Mouse (Mus musculus): Measurements from ENCODE around the gene Lcor. TPM values are rescaled to one million over a fixed set of nuclear protein-coding genes. Genes with fewer than 3 reads are reported as not detected.
A peak's percentile ranks its signal among the peaks of the same experiment; 100 is the strongest.

The Lcor gene
- polyA plus RNA-seq (2015; fragmentation: Nextera tagmentation; extraction: Ambion mirVana) = 9.2 and 11.0 TPM in 2 replicates

DNA sequence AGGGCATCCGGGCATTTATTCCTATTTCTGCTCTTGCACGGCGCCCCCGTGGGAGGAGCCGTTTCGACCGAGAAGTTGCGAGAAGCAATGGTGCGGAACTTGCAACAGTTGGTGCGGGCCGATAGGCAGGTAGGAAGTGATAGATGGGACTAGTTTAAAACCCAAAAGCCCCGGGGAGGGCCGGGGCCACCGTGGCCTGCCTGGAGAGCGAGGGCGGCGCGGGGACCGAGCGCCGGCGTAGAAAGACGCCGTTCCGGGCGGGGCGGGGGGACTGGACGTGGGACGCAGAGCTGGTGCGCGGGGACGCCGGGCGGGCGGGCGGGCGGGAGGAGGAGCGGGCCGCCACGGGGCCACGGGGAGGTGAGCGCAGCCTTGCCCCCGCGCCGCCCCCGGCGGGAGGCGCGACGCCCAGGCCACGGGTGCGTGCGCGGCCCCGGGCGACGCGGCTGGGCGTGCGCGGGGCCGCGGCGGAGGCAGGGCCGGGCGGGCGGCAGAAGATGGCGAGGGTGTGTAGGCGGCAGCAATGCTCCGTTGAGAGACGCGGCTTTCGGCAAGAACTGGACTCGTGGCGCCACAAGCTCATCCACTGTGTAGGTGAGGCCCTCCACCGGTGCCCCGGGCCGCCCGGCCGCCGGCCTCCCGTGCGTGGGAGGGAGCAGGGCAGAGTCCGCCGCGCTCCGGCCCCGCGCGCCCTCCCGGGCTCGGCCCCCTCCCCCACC, at the start of gene Lcor:
Lcor (plus strand) TSS at position 448 of the 719 bp plus-strand sequence.
- peak within 1 kb of the TSS; percentile 99 for H3K27ac ChIP-seq (replicated peaks)
- no peaks in the 10 kb centered on the region for H3K36me3 ChIP-seq
- WGBS = under 1% methylated on average over 63 of the region's 92 CpGs
- H3K27me3 ChIP-seq (replicated peaks) = no peaks in the 10 kb centered on the region
- H3K4me2 ChIP-seq = peak within 1 kb of the TSS; percentile 81
- H3K4me1 ChIP-seq = peaks cover 40% of the 10 kb centered on the region
- peak within 1 kb of the TSS; percentile 97 for H3K9ac ChIP-seq
- H3K4me3 ChIP-seq = peak within 1 kb of the TSS; percentile 96
- no peaks in the 10 kb centered on the region for H3K9me3 ChIP-seq
- peak; percentile 88 for ATAC-seq (ENCODE audit: extremely low read depth, insufficient number of reproducible peaks, low FRiP score, low TSS enrichment)

DNA sequence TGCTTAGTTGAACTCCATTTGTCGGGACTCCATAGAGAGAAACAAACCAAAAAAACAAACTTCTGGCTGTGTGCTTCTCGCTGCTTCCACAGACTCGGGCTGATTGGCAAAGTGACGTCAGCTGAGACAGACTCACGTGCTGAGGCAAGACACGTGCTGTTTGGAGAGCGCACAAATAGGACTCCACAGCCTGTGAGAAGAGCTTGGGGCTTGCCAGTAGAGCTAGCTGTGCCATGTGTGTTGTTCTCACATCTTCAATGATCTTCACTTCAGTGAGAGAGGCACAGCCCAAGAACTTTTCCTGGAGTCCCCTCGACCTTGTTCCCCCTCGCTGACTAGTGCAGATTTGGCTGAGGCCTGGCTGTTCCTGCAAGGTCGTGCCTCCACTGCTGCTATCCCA, 47.1 kb upstream of the Lcor start:
- Histone ChIP-seq H3K9me3 (no peaks in the 10 kb centered on the region), H3K36me3 (no peaks in the 10 kb centered on the region), H3K9ac (no peak overlapping the region), H3K27ac (replicated peaks) (no peak overlapping the region), H3K4me2 (no peak overlapping the region), H3K27me3 (replicated peaks) (no peaks in the 10 kb centered on the region), H3K4me1 (no peaks in the 10 kb centered on the region), H3K4me3 (no peak overlapping the region)
- WGBS = 79% methylated on average over 10 of the region's 10 CpGs
- ATAC-seq (ENCODE audit: extremely low read depth, insufficient number of reproducible peaks, low FRiP score, low TSS enrichment) = no peak

DNA sequence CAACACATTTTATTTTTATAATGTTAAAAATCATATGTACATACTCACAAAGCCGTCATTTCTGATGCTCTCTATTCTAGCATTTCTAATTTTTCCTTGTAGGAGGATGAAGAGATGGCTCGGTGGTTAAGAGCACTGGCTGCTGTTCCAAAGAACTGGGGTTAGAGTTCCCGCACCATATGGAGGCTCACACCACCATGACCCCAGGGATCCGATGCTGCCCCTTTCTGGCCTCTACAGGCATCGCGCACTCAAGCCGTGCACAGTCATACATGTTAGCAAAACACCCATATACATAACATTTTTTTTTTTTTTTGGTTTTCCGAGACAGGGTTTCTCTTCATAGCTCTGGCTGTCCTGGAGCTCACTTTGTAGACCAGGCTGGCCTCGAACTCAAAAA, 46.0 kb upstream of the Lcor start:
- ATAC-seq (ENCODE audit: extremely low read depth, insufficient number of reproducible peaks, low FRiP score, low TSS enrichment) = no peak
- H3K36me3 ChIP-seq = no peaks in the 10 kb centered on the region
- 87% methylated on average over 9 of the region's 9 CpGs for WGBS
- H3K27me3 ChIP-seq (replicated peaks) = peaks cover 10% of the 10 kb centered on the region
- H3K9me3 ChIP-seq = no peaks in the 10 kb centered on the region
- H3K27ac ChIP-seq (replicated peaks) = no peak overlapping the region
- H3K9ac ChIP-seq = no peak overlapping the region
- no peak overlapping the region for H3K4me3 ChIP-seq
- no peaks in the 10 kb centered on the region for H3K4me1 ChIP-seq
- H3K4me2 ChIP-seq = no peak overlapping the region

DNA sequence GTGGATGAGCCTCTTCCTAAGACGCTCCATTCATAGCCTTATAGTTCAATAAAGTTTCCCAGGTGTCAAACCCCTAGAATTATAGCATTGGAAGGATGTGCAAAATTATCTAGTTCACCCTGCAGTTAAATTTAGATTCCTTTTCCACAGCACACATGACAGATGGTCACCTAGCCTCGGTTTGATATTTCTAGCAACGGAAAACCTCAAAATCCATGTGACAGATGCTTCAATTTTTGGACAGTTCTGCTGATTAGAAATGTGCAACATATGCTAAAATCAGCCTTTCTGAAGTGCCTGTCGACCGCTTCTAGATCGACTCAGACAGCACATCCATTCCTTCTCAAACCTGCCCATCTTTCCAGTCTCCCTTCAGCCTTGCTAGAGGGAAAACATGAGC, 43.5 kb upstream of the Lcor start:
- Histone ChIP-seq H3K9ac (no peak overlapping the region), H3K4me1 (peaks cover 7% of the 10 kb centered on the region; the same call in 1 of the 2 replicates), H3K27me3 (replicated peaks) (peaks cover 20% of the 10 kb centered on the region), H3K27ac (replicated peaks) (no peak overlapping the region), H3K9me3 (no peaks in the 10 kb centered on the region), H3K36me3 (no peaks in the 10 kb centered on the region), H3K4me2 (no peak overlapping the region), H3K4me3 (no peak overlapping the region)
- ATAC-seq (ENCODE audit: extremely low read depth, insufficient number of reproducible peaks, low FRiP score, low TSS enrichment) = no peak
- WGBS = 72% methylated on average over 6 of the region's 6 CpGs

DNA sequence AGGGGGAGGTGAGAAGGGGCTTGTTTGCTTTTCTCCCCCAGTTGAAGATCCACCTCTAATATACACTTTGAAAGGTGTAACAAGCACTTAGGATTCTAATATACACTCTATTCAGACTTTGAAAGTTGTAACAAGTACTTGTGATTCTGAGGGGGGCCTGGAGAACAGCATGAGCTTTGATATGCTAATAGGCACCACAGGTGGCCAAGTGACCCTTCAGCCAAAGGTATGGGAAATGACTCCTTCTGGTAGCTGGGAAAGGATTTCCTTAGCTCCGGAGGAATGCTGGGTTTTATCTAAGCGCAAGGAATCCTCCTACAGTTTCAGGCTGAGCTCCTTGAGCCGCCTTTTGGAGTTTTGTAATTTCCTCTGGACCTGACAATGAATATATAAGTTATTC, 41.0 kb upstream of the Lcor start:
- no peak overlapping the region for H3K27ac ChIP-seq (replicated peaks)
- H3K9ac ChIP-seq = no peak overlapping the region
- H3K4me1 ChIP-seq = peaks cover 7% of the 10 kb centered on the region; the same call in 1 of the 2 replicates
- H3K4me2 ChIP-seq = no peak overlapping the region; the same call in 1 of the 2 replicates
- 21% methylated on average over 3 of the region's 3 CpGs for WGBS
- H3K4me3 ChIP-seq = no peak overlapping the region
- no peaks in the 10 kb centered on the region for H3K9me3 ChIP-seq
- no peak for ATAC-seq (ENCODE audit: extremely low read depth, insufficient number of reproducible peaks, low FRiP score, low TSS enrichment)
- H3K27me3 ChIP-seq (replicated peaks) = peaks cover 23% of the 10 kb centered on the region
- H3K36me3 ChIP-seq = no peaks in the 10 kb centered on the region

DNA sequence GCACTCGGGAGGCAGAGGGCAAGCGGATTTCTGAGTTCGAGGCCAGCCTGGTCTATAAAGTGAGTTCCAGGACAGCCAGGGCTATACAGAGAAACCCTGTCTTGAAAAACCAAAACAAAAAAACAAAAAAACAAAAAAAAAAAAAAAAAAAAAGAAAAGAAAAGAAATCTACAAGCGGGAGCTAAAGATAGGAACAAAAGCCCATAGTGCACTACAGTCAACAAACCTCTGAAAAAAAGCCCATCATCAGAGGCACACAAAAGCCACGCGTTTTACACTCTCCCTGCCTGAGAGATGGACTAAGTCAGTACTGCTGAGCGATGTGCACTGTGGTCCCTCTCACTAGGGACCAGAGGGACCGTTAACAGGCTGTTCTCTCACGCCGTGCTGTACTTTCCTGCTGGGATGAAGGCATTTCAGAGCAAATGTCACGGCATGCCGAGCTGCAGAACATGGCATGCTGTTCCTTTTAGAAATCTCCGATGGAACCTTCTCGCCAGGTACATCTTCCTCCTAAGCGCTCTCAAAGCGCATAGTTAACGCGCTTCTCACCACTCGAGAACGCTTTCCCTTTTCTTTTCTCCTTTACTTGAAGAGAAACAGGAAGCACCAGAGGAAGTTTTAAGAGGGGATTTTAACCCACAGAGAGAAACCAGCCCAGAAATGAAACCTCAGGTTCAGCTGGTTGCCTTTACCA, 40.4 kb upstream of the Lcor start:
- 11% methylated on average over 20 of the region's 20 CpGs for WGBS
- Histone ChIP-seq H3K9ac (peak overlapping the region; percentile 11), H3K4me2 (peak overlapping the region; percentile 66), H3K27me3 (replicated peaks) (peaks cover 23% of the 10 kb centered on the region), H3K27ac (replicated peaks) (no peak overlapping the region), H3K9me3 (no peaks in the 10 kb centered on the region), H3K4me3 (peak overlapping the region; percentile 42), H3K36me3 (no peaks in the 10 kb centered on the region), H3K4me1 (peaks cover 7% of the 10 kb centered on the region; the same call in 1 of the 2 replicates)
- no peak for ATAC-seq (ENCODE audit: extremely low read depth, insufficient number of reproducible peaks, low FRiP score, low TSS enrichment)

DNA sequence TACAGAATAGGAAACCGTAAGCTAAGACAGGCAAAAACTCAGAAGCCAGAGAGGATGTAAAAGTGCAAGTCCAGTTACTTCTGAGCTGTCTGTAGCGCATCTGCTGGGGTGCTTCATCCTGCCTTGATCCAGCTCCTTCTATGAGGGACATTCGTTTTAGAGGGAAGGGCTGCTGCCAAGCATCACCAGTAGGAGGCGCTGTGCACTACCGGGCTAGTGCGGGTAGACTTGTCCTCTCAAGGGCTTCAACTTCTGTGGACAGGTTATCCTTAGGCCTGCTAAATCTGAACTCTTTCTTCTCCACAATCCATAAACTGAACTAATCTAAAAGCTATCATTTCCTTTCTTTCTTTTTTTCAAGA, 39.8 kb upstream of the Lcor start:
- peaks cover 23% of the 10 kb centered on the region for H3K27me3 ChIP-seq (replicated peaks)
- peaks cover 7% of the 10 kb centered on the region; the same call in 1 of the 2 replicates for H3K4me1 ChIP-seq
- no peaks in the 10 kb centered on the region for H3K9me3 ChIP-seq
- peak overlapping the region; percentile 42 for H3K4me3 ChIP-seq
- H3K9ac ChIP-seq = peak overlapping the region; percentile 11
- H3K27ac ChIP-seq (replicated peaks) = no peak overlapping the region
- no peak for ATAC-seq (ENCODE audit: extremely low read depth, insufficient number of reproducible peaks, low FRiP score, low TSS enrichment)
- WGBS = 10% methylated on average over 6 of the region's 6 CpGs
- peak overlapping the region; percentile 66 for H3K4me2 ChIP-seq
- no peaks in the 10 kb centered on the region for H3K36me3 ChIP-seq

DNA sequence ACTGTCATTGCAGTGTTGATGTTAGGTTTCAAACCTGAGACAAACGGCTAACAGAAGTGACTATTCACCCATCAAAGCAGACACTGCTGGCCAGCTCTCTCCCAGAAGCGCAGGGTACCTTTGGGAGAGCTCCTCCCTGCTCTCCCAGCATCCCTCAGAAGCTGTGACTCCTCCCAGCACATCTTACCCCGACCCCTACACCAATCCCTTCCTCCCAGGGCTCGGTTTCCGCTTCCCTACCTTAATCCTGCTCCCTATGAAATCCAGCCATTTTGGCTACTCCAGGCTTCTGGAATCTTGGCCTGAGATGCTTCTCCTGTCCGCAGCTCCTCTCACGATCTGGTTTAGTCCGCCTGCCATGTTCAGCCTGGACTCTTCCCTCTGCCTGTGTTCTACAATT, 37.9 kb upstream of the Lcor start:
- peaks cover 23% of the 10 kb centered on the region for H3K27me3 ChIP-seq (replicated peaks)
- WGBS = 53% methylated on average over 8 of the region's 8 CpGs
- no peak overlapping the region for H3K27ac ChIP-seq (replicated peaks)
- no peak overlapping the region for H3K4me2 ChIP-seq
- no peaks in the 10 kb centered on the region for H3K36me3 ChIP-seq
- ATAC-seq (ENCODE audit: extremely low read depth, insufficient number of reproducible peaks, low FRiP score, low TSS enrichment) = no peak
- H3K9me3 ChIP-seq = no peaks in the 10 kb centered on the region
- no peak overlapping the region for H3K9ac ChIP-seq
- H3K4me3 ChIP-seq = no peak overlapping the region
- H3K4me1 ChIP-seq = peaks cover 7% of the 10 kb centered on the region; the same call in 1 of the 2 replicates

DNA sequence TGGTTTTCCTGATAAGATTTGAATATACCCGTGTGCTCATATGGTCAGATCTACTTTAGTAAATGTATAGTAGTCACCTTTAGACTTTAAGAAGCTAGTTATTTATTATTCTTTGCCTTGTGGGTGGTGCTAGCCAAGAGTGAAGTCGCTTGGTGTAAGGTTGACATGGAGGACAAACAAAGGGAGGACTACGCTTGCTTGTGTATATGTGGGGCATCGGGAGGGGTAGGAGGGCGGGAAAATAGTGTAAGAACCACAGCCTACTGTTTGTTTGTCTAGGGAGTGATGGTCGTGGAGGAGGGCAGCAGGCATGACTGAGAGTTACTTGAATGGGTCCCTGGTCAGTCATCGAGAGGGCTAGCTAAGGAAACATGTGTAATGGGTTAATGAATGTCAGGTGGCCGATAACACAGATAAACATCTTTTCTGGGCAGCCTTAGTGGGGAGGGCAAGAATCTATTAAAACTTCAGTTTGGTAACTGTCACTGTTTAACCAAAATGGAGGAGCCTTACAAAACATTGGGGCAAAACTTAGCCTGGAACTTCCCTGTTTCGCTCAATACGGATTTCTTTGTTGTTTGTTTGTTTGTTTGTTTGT, 37.3 kb upstream of the Lcor start:
- peaks cover 23% of the 10 kb centered on the region for H3K27me3 ChIP-seq (replicated peaks)
- H3K9me3 ChIP-seq = no peaks in the 10 kb centered on the region
- no peak overlapping the region for H3K4me2 ChIP-seq
- H3K27ac ChIP-seq (replicated peaks) = no peak overlapping the region
- 70% methylated on average over 10 of the region's 10 CpGs for WGBS
- H3K4me3 ChIP-seq = no peak overlapping the region
- no peaks in the 10 kb centered on the region for H3K36me3 ChIP-seq
- ATAC-seq (ENCODE audit: extremely low read depth, insufficient number of reproducible peaks, low FRiP score, low TSS enrichment) = no peak; the same call in 1 of the 2 replicates
- peaks cover 7% of the 10 kb centered on the region; the same call in 1 of the 2 replicates for H3K4me1 ChIP-seq
- no peak overlapping the region for H3K9ac ChIP-seq

DNA sequence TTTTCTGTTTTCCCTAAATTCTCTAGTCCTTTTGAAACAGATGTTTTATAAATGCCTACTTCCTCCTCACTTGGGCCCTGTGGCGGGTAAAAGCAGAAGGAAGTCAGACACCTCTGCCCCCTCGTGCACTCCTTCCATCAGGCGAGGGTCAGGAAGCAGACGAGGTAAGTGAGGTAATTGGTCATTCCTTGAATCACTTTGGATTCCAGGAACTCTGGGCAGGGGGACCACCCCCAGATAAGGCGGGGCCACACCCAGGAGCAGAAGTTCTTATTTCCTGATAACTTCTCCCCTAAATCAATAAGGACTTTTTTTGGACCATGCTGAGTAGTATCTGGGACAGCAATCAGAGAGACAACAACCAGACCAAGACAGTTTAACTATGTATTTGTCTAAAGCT, 36.7 kb upstream of the Lcor start:
- H3K27ac ChIP-seq (replicated peaks) = no peak overlapping the region
- no peak for ATAC-seq (ENCODE audit: extremely low read depth, insufficient number of reproducible peaks, low FRiP score, low TSS enrichment)
- no peak overlapping the region for H3K9ac ChIP-seq
- no peak overlapping the region for H3K4me2 ChIP-seq
- H3K36me3 ChIP-seq = no peaks in the 10 kb centered on the region
- WGBS = 39% methylated on average over 5 of the region's 5 CpGs
- no peaks in the 10 kb centered on the region for H3K9me3 ChIP-seq
- no peak overlapping the region for H3K4me3 ChIP-seq
- H3K27me3 ChIP-seq (replicated peaks) = peaks cover 21% of the 10 kb centered on the region
- peaks cover 7% of the 10 kb centered on the region; the same call in 1 of the 2 replicates for H3K4me1 ChIP-seq

DNA sequence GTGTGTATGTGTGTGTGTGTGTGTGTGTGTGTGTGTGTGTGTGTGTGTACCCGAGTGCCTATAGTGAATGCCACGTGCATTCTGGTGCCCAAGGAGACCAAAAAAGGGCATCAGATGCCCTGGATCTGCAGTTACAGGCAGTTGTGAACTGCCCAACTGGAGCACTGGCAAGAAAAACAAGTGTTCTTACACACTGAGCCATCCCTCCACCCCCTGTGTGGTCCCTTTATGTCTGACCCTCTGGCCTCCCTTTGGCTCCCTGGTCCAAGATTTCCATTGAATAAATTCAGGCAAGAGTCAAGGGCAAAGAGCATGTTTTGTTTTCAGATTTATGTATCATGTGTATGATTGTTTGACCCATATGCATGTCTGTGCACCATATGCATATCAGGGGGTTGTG, 35.3 kb upstream of the Lcor start:
- Histone ChIP-seq H3K27me3 (replicated peaks) (peaks cover 7% of the 10 kb centered on the region; the same call in 1 of the 2 replicates), H3K9ac (no peak overlapping the region), H3K4me3 (no peak overlapping the region), H3K36me3 (no peaks in the 10 kb centered on the region), H3K9me3 (no peaks in the 10 kb centered on the region), H3K27ac (replicated peaks) (no peak overlapping the region), H3K4me2 (no peak overlapping the region), H3K4me1 (peaks cover 5% of the 10 kb centered on the region; the same call in 1 of the 2 replicates)
- 70% methylated on average over 2 of the region's 2 CpGs for WGBS
- no peak for ATAC-seq (ENCODE audit: extremely low read depth, insufficient number of reproducible peaks, low FRiP score, low TSS enrichment)

Measured in heart, embryonic 13.5 days (tissue).